Mouse (Mus musculus) telencephalon, adult 2 months (tissue): ENCODE data around the gene Zdhhc14.
"Not testable (repeated sequence)": the region's sequence is repeated elsewhere in the genome, so short reads cannot be mapped to it uniquely, and the experiment has no call there.

ENCODE experiments used
- DNase-seq: peaks from one replicate; pipeline ENCODE4 v3.0.0-alpha.2; 2011; ENCODE audit warnings: low read depth, low spot score

Gene Zdhhc14

GRCm38 (mm10) chr17:5601953-5602352 lies 109.6 kb downstream of the Zdhhc14 start:
- no peak for DNase-seq

GRCm38 (mm10) chr17:5606151-5606591 lies 113.8 kb downstream of the Zdhhc14 start:
- DNase-seq: peak; percentile 72

GRCm38 (mm10) chr17:5607352-5607751 lies 115.0 kb downstream of the Zdhhc14 start:
- no peak for DNase-seq

- DNase-seq: no peak
Measured at GRCm38 (mm10) chr17:5609875-5610552, 117.7 kb downstream of the Zdhhc14 start.

- no peak for DNase-seq
Measured at GRCm38 (mm10) chr17:5612236-5612635, 119.9 kb downstream of the Zdhhc14 start.

- DNase-seq: no peak
Measured at GRCm38 (mm10) chr17:5614771-5615318, 122.5 kb downstream of the Zdhhc14 start.

GRCm38 (mm10) chr17:5621626-5622591 lies 129.6 kb downstream of the Zdhhc14 start:
- no peak for DNase-seq

- DNase-seq: no peak
Measured at GRCm38 (mm10) chr17:5622764-5623163, 130.4 kb downstream of the Zdhhc14 start.

GRCm38 (mm10) chr17:5623181-5623580 lies 130.8 kb downstream of the Zdhhc14 start:
- DNase-seq: no peak

- DNase-seq: not testable (repeated sequence)
Measured at GRCm38 (mm10) chr17:5624815-5625214, 132.5 kb downstream of the Zdhhc14 start.

GRCm38 (mm10) chr17:5626402-5626801 lies 134.0 kb downstream of the Zdhhc14 start:
- DNase-seq: no peak

- DNase-seq: no peak
Measured at GRCm38 (mm10) chr17:5627664-5628063, 135.3 kb downstream of the Zdhhc14 start.

- no peak for DNase-seq
Measured at GRCm38 (mm10) chr17:5629651-5630050, 137.3 kb downstream of the Zdhhc14 start.

- DNase-seq: no peak
Measured at GRCm38 (mm10) chr17:5635254-5635653, 142.9 kb downstream of the Zdhhc14 start.

- no peak for DNase-seq
Measured at GRCm38 (mm10) chr17:5641436-5641835, 149.1 kb downstream of the Zdhhc14 start.

- peak; percentile 89 for DNase-seq
Measured at GRCm38 (mm10) chr17:5642918-5643721, 150.8 kb downstream of the Zdhhc14 start.

GRCm38 (mm10) chr17:5650124-5650523 lies 157.8 kb downstream of the Zdhhc14 start:
- DNase-seq: no peak

- no peak for DNase-seq
Measured at GRCm38 (mm10) chr17:5650642-5651041, 158.3 kb downstream of the Zdhhc14 start.

GRCm38 (mm10) chr17:5651551-5651950 lies 159.2 kb downstream of the Zdhhc14 start:
- DNase-seq: no peak

GRCm38 (mm10) chr17:5653981-5654380 lies 161.6 kb downstream of the Zdhhc14 start:
- DNase-seq: no peak

- no peak for DNase-seq
Measured at GRCm38 (mm10) chr17:5655536-5655935, 163.2 kb downstream of the Zdhhc14 start.
